Mouse (Mus musculus) stomach, embryonic 16.5 days (tissue): ENCODE results near the gene Ifit3b. TPM values are rescaled to one million over a fixed set of nuclear protein-coding genes. Genes with fewer than 3 reads are reported as not detected.
A peak's percentile ranks its signal among the peaks of the same experiment; 100 is the strongest.
"Not testable (repeated sequence)": the region's sequence is repeated elsewhere in the genome, so short reads cannot be mapped to it uniquely, and the experiment has no call there.

Experiments
- ATAC-seq: fragments of 200-750 bp; cut with Nextera tagmentation; 2 replicates; pipeline ENCODE4 v1.8.0; 2017; ENCODE audit warnings: moderate number of reproducible peaks, moderate TSS enrichment; ENCODE audit not compliant: insufficient read depth, low FRiP score
- H3K27ac ChIP-seq: fragments of 300-500 bp; sonication (generic); 2 replicates; pipeline ENCODE4 v1.5.1; 2014; ENCODE audit warnings: low read length
- H3K27me3 ChIP-seq: fragments of 300-500 bp; sonication (generic); 2 replicates; pipeline ENCODE4 v1.6.1; 2014; ENCODE audit warnings: low read length, control low read depth, mixed read lengths; ENCODE audit not compliant: control insufficient read depth, insufficient read depth
- H3K36me3 ChIP-seq: fragments of 300-500 bp; sonication (generic); 2 replicates; pipeline ENCODE4 v1.6.1; 2014; ENCODE audit warnings: low read length; ENCODE audit not compliant: control insufficient read depth, insufficient read depth
- H3K4me1 ChIP-seq: fragments of 300-500 bp; sonication (generic); 2 replicates; pipeline ENCODE4 v1.6.1; 2014; ENCODE audit warnings: low read length, control low read depth, mixed read lengths; ENCODE audit not compliant: control insufficient read depth, insufficient read depth
- H3K4me2 ChIP-seq: fragments of 300-500 bp; sonication (generic); 2 replicates; pipeline ENCODE4 v1.6.1; 2014; ENCODE audit warnings: low read depth, low read length, mixed read lengths
- H3K4me3 ChIP-seq: fragments of 300-500 bp; sonication (generic); replicated peaks from 2 replicates; pipeline ENCODE4 v1.5.1; 2014; ENCODE audit warnings: mild to moderate bottlenecking, low read length
- H3K9ac ChIP-seq: fragments of 300-500 bp; sonication (generic); 2 replicates; pipeline ENCODE4 v1.6.1; 2014; ENCODE audit warnings: low read length
- H3K9me3 ChIP-seq: fragments of 300-500 bp; sonication (generic); replicated peaks from 2 replicates; pipeline ENCODE4 v1.6.1; 2016; ENCODE audit warnings: low read length, control low read depth; ENCODE audit not compliant: control insufficient read depth
- WGBS: fragments of 180-500 bp; shearing (Covaris S2); extraction: QIAGEN DNeasy Blood & Tissue Kit; methylation state at CpG from one replicate; pipeline ENCODE4 v1.1.7; 2014; 5-methylcytosine and 5-hydroxymethylcytosine counted together
- polyA plus RNA-seq: library from polyadenylated mRNA; unstranded; fragments of >200 nt; fragmentation: Nextera tagmentation; extraction: Ambion mirVana; gene quantifications from 2 replicates; pipeline ENCODE4 v1.2.1, GENCODE M21; 2015

The Ifit3b gene
- polyA plus RNA-seq, 1 experiment from 2014 or later, result 0.17 TPM

- H3K4me2 ChIP-seq, H3K27me3 ChIP-seq, H3K4me1 ChIP-seq, H3K36me3 ChIP-seq, H3K4me3 ChIP-seq, H3K27ac ChIP-seq, H3K9me3 ChIP-seq, H3K9ac ChIP-seq: not testable (repeated sequence)
- 0 out of 2 replicates have a peak, but pooled peaks have one; percentile 51 for ATAC-seq
These were observed 8.5 kb upstream of the Ifit3b start for GRCm38 (mm10) chr19:34599250-34599649.

- ATAC-seq, result peak; percentile 50; the same call in 1 of the 2 replicates
- H3K4me1 ChIP-seq, result not testable (repeated sequence)
- 36% methylated on average over 1 of the region's 1 CpGs for WGBS
These were observed 5.9 kb upstream of the Ifit3b start, which contains the start of gene Ifit1bl1 for GRCm38 (mm10) chr19:34601888-34602287. Gene Ifit1bl1, minus strand, starts transcription at chr19:34601956.

DNA sequence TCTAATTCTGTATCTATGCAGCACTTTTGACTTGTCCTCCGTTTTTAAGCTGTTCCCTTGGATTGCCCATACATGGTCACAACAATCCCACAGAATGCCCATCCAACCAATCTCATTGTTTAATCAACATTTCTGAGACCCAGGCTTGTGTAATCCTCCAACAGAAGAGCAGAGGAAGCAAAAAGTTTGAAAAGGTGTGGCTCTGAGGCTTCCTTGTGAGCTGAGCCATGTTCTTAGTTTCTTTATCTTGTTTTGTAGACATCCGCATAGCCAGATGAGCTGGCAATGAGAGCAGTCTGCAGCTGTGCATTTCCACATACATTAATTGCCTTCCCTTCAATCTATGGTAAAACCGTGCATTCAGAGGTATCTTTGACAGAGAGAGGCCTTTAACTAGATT is 2.3 kb upstream of the Ifit3b start:
- no peaks in the 10 kb centered on the region for H3K27me3 ChIP-seq
- no peak overlapping the region for H3K27ac ChIP-seq
- 82% methylated on average over 3 of the region's 3 CpGs for WGBS
- H3K4me3 ChIP-seq, result no peak overlapping the region
- no peaks in the 10 kb centered on the region for H3K4me1 ChIP-seq
- H3K9me3 ChIP-seq, result no peaks in the 10 kb centered on the region
- H3K36me3 ChIP-seq, result no peaks in the 10 kb centered on the region
- no peak for ATAC-seq
- H3K9ac ChIP-seq, result no peak overlapping the region
- H3K4me2 ChIP-seq, result no peak overlapping the region

More at GRCm38 (mm10) chr19:34601888-34602287, 5.9 kb upstream of the Ifit3b start, which contains the start of gene Ifit1bl1:
- H3K9ac ChIP-seq, H3K27ac ChIP-seq, H3K4me2 ChIP-seq, H3K4me3 ChIP-seq, H3K36me3 ChIP-seq, H3K9me3 ChIP-seq, H3K27me3 ChIP-seq: not testable (repeated sequence)

DNA sequence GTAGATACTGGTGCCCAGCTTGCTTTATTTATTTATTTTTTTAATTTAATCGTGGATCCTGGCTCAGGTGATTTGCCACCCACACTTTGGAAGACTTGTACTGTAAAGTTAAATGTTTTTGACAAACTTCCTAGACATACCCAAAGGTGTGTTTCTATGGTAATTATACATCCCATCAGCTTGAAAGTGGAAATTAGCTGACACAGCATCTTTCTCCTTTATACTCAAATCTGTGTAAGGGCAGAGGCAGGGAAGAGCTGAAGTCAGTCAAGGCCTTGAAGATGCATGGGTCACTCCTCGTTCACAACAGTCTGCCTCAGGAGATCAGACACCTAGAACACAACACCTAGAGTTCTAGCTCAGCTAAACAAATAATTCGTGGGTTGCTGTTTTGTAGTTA is 2.3 kb downstream of the Ifit3b start:
- H3K4me2 ChIP-seq, result not testable (repeated sequence)
- 75% methylated on average over 3 of the region's 3 CpGs for WGBS

DNA sequence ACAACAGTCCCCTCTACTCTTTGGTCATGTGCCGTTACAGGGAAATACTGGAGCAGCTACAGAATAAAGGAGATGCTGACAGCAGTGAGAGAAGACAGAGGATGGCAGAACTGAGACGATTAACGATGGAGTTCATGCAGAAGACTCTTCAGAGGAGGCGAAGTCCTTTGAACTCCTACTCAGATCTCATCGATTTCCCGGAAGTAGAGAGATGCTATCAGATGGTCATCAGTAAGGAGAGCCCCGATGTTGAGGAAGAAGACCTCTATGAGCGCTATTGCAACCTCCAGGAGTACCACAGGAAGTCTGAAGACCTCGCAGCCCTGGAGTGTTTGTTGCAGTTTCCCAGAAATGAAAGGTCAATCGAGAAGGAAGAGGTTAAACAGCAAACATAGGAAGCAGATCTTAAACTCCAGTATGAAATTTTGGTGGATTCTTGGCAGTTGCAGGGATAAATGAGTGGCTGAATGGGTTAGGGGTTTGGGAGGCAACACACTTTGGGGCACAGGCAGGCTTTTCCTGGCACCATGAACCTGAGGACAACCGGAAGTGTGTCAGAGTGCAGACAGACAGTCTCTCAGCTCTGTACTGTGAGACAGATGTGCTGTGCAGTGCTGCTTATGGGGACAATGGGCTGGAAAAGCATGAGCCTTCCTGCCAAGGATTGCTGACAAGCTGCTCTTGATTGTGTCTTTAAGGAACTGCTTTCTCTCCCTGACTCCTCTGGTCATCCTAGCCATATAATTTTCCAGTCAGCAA is 4.7 kb downstream of the Ifit3b start:
- not testable (repeated sequence) for H3K9ac ChIP-seq, H3K27ac ChIP-seq, H3K9me3 ChIP-seq, H3K36me3 ChIP-seq, H3K4me3 ChIP-seq, H3K27me3 ChIP-seq, H3K4me1 ChIP-seq, ATAC-seq, H3K4me2 ChIP-seq
- WGBS, result 82% methylated on average over 5 of the region's 11 CpGs

More for the DNA sequence above, 2.3 kb downstream of the Ifit3b start:
- not testable (repeated sequence) for H3K9ac ChIP-seq, H3K4me3 ChIP-seq, H3K36me3 ChIP-seq, H3K27me3 ChIP-seq, H3K4me1 ChIP-seq, H3K9me3 ChIP-seq, ATAC-seq, H3K27ac ChIP-seq

- Histone ChIP-seq H3K9ac (no peak overlapping the region), H3K27ac (no peak overlapping the region), H3K4me3 (no peak overlapping the region), H3K4me2 (no peak overlapping the region), H3K36me3 (no peaks in the 10 kb centered on the region), H3K27me3 (no peaks in the 10 kb centered on the region), H3K4me1 (no peaks in the 10 kb centered on the region), H3K9me3 (no peaks in the 10 kb centered on the region)
- 71% methylated on average over 5 of the region's 5 CpGs for WGBS
- ATAC-seq, result no peak
These were observed 13.1 kb downstream of the Ifit3b start for GRCm38 (mm10) chr19:34620871-34621270.

GRCm38 (mm10) chr19:34623781-34624180 is 16.0 kb downstream of the Ifit3b start:
- Histone ChIP-seq H3K27me3 (no peaks in the 10 kb centered on the region), H3K9ac (no peak overlapping the region), H3K4me1 (no peaks in the 10 kb centered on the region), H3K36me3 (no peaks in the 10 kb centered on the region), H3K27ac (no peak overlapping the region), H3K4me2 (no peak overlapping the region), H3K9me3 (no peaks in the 10 kb centered on the region), H3K4me3 (no peak overlapping the region)
- 91% methylated on average over 6 of the region's 6 CpGs for WGBS
- ATAC-seq, result no peak

- H3K9me3 ChIP-seq, result no peaks in the 10 kb centered on the region
- WGBS, result 79% methylated on average over 4 of the region's 4 CpGs
These were observed 16.9 kb downstream of the Ifit3b start for GRCm38 (mm10) chr19:34624663-34625062.

DNA sequence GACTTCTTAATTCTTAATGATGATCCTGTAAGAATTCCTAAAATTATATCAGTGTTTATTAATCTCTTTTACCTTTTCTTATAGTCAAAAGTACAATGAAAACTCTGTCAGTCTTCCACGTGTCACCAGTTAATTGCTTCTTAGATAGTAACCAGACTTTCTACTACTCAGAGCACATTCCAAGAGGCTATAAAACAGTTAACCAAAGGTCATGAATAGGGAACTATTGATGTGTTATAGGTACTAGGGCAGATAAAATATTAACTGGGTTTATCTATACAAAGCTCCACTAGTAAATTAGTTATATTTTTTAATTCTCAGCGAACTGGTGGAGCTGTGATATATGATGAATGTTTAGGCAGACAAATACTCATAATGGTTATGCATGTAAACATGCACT is 19.7 kb downstream of the Ifit3b start:
- H3K36me3 ChIP-seq, result no peaks in the 10 kb centered on the region
- no peak overlapping the region for H3K9ac ChIP-seq
- no peak for ATAC-seq
- H3K9me3 ChIP-seq, result no peaks in the 10 kb centered on the region
- WGBS, result 62% methylated on average over 2 of the region's 2 CpGs
- H3K4me1 ChIP-seq, result no peaks in the 10 kb centered on the region
- H3K27me3 ChIP-seq, result no peaks in the 10 kb centered on the region
- H3K27ac ChIP-seq, result no peak overlapping the region
- H3K4me3 ChIP-seq, result no peak overlapping the region
- H3K4me2 ChIP-seq, result no peak overlapping the region

More at GRCm38 (mm10) chr19:34624663-34625062, 16.9 kb downstream of the Ifit3b start:
- Histone ChIP-seq H3K36me3 (no peaks in the 10 kb centered on the region), H3K4me2 (no peak overlapping the region), H3K4me3 (no peak overlapping the region), H3K9ac (no peak overlapping the region), H3K27ac (no peak overlapping the region), H3K4me1 (no peaks in the 10 kb centered on the region), H3K27me3 (no peaks in the 10 kb centered on the region)
- no peak for ATAC-seq
